Mouse (Mus musculus): ENCODE results near the gene Mus81.

Mus81 gene

DNA sequence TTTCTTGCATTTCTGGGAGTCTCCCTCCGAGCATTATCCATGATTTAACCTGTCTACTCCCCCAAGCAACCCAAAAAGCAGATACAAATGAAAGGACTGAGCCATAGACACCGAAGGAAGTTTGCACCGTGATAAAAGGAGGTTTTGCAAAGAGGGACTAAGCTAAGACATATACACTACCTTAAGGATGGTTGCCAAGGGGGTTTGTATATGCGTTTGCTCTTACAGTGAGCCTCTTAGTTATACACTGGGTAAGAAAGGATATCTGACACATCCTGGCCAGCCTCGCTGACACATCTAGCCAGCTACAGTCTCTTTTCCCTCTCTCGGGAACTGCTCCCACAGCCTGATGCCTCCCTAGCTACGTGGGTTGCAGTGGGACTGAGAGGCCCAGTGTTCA lies 54.3 kb downstream of the Mus81 start:
- no peak for DNase-seq

- peak; percentile 77 for DNase-seq
Measured at GRCm38 (mm10) chr19:5432992-5433852, 55.0 kb downstream of the Mus81 start.
